Mouse (Mus musculus) brain, embryonic 18.5 days (tissue): ENCODE measurements at regions not wholly inside any gene's neighbourhood (a gene's known extent, or its start where the extent isn't known, plus 50 kb on each side); places are given as distances from the start of the nearest gene placed in this dataset.

ENCODE experiments used
- DNase-seq: peaks from one replicate; pipeline ENCODE4 v3.0.0-alpha.2; 2012; ENCODE audit warnings: low read depth, low spot score

GRCm38 (mm10) chr4:30011386-30012135 lies 1198.6 kb downstream of the Epha7 start:
- DNase-seq = peak; percentile 3

DNA sequence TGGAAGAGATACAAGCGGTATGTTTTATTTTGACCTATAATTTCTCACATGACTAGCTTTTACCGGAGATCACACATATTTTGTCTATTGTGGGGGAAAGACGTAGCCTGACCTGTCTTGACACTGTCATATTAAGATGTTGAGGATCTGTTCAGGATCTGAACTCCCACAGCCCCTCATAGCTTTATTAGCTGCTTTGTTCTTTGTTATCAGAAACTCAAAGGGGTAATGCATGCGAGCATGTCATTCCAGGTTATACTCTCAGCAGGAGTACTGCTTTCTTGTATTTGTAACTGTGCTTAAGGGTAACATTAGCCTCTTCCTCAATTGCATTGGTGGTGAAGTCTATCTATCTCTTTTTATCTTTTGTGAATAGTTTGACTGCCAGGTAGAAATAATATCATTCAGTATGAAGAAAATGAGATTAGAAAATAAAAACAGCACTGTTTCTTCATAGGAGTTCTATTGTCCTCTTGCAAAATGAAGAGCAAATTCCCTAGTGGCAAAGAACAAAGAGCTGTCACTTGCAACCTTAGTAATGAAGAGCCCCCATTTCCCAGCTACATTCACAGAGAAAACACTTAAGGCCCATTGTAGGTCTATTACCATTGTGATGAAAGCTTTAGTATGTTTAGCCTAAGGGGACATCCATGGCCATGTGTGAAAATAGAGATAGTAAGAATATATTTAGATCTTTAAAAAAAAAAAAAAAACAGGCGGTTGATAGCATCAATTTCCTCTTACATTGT lies 1226.7 kb downstream of the Epha7 start:
- no peak for DNase-seq

- DNase-seq = no peak
Observed at GRCm38 (mm10) chr4:30064987-30065386, 1252.1 kb downstream of the Epha7 start.

- DNase-seq = no peak
Observed at GRCm38 (mm10) chr4:30099166-30099565, 1286.2 kb downstream of the Epha7 start.

- DNase-seq = no peak
Observed at GRCm38 (mm10) chr4:30133011-30133410, 1320.1 kb downstream of the Epha7 start.
